Mouse (Mus musculus) adrenal gland, postnatal 36 days (tissue): ENCODE measurements around the gene Bag6. TPM values are rescaled to one million over a fixed set of nuclear protein-coding genes. Genes with fewer than 3 reads are reported as not detected.
"Not testable (repeated sequence)": the region's sequence is repeated elsewhere in the genome, so short reads cannot be mapped to it uniquely, and the experiment has no call there.

Experiments used
- DNase-seq, 2 experiments: peaks; one replicate each; pipeline ENCODE4 v3.0.0; 2021; ENCODE audit warnings: mixed read lengths in 1 of 2
- total RNA-seq, 2 experiments: library from RNA; stranded (reverse); gene quantifications; 2 replicates each; pipeline ENCODE4 v1.2.3; 2021

The Bag6 gene
- total RNA-seq, 2 experiments from 2014 or later, result 372 to 389 TPM

DNA sequence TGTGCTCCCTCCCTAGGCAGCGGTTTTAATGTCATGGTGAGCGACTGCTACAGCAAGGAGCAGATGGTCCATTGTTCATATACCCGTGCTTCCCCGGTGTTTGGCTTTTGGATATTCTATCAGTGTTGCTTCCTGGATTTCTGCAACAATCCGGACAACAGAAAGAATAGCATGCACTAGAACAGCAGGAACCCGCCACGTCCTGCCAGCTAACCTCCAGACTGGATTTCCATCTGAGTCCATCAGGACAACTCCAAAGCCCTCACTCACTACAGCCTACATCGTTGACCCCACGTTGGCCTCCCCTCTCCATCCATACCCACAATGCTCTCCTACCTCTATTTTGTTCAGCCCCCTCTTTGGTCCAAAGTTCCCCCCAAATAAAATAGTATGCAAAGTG lies 23.2 kb upstream of the Bag6 start:
- no peak for DNase-seq

DNA sequence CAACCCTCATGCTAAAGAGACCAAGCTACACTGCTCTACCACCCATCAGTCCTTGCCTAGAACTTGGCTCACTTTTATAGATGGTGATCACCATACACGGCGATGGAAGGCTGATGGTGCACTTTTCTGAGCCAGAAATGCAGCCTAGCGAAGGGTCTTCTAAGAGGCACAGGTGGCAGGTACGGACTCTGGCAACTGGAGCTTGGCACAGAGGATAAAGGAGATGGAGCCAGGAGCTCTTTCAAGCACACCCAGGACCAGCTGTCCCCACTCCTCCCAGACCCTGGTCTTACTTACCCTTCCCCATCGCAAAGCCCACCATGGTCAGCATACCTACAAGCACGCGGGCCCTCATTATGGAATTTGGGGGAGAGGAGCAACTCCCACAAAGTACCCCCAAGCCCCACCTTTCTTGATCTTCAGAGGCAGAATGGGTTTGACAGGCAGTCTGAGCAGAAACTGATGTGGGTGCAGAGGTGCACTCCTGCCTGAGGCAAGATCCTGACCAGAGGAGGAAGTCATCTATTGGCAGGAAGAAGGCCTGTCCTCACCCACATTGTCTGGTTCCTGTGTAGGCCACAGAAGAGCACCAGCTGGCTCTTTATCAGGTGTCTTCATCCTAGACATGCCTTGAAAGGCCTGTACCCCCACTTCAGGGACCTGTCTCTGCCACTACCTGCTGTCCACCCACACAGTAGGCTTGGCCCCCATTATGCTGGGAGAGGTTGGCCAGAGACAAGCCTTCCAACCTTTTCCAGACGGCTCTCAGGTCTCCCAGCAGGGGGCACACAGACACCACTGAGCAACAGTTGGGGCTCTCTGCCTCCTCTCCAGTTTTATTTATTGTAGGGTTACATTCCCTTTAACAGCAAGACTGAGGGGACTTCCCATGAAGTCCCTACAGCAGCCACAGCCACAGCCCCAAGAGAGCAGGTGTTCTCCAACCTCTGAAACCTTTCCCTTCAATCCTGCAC lies 19.6 kb upstream of the Bag6 start, which contains the start of gene Ly6g5b:
Ly6g5b (minus strand) TSS at position 383 of the 974 bp plus-strand sequence.
- peak; percentile 18 to 61 for DNase-seq

DNA sequence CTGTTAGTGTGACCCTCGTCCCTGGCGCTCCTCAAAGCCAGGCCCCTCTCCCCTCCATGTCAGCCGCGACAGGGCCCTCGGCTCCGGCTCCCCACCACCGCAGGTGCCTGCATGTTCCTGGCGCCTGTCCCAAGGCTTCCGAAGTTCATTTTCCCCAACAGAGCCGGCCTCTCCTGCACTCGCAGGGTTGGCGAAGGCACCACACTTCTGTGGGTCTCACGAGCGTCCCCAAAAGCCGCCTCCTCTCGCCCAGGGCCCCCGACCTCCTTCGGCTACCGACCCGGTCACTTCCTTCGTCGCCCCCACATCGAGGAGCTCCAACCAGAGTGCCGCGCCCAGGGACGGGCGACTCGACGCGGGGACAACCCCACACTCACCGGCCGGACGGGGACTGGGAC lies 14.2 kb upstream of the Bag6 start:
- DNase-seq, result peak; percentile 58 to 75

DNA sequence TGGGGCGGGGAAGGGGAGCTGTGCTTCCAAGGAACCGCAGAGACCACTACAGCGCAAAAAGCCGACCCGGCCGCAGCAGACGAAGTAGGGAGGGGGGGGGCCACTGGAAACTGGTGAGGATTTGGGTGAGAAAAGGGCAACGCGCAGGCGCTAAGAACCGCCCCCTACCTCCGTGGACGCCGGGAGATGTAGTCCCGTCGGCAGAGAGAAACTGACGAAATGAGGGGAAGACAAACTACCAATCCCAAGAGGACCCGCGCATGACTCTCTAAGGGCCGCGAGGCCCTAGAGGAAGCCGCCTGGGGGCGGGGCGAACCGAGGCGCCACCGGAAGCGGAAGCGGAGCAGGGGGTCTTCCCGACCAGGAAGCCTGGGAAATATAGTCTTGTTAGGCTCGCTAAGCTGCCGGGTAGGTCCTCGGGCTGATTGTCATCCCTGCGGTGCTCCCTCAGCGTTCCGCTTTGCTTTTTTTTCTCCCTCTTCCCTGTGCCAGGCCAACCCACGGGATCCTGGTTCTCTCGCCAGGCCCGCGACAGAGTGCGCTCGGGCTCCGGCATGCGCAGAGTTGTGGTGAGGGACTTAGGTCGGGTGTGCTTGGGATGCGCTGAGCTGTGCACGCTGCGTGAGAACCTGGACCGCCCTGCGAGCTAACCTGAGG lies 13.7 kb upstream of the Bag6 start, which contains the start of gene Gpank1:
Gpank1 (plus strand) TSS at position 313 of the 657 bp plus-strand sequence.
- DNase-seq, result peak; percentile 99

DNA sequence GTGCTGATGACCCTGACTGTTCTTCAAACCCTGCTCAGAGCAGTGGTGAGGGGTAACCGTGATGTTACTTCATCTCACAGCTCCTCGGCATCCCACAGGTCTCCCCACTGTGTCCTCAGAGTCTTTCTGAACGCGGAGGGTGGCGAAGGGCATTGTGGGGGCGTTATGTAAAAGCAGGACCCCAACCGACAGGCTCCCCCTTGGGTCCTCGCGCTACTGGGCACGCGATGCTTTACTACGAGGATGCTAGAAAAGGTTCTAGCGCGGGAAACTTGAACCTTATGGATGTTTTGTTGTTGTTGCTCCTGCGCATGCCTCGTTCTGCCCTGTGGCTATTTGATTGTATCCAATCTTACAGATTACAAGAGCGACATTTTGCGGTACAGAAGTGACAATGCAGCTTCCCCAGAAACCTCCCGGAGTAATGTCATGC lies 13.1 kb upstream of the Bag6 start, which contains the start of gene Csnk2b:
Csnk2b (minus strand) TSS at position 183 of the 433 bp plus-strand sequence.
- peak; percentile 55 to 71 for DNase-seq

DNA sequence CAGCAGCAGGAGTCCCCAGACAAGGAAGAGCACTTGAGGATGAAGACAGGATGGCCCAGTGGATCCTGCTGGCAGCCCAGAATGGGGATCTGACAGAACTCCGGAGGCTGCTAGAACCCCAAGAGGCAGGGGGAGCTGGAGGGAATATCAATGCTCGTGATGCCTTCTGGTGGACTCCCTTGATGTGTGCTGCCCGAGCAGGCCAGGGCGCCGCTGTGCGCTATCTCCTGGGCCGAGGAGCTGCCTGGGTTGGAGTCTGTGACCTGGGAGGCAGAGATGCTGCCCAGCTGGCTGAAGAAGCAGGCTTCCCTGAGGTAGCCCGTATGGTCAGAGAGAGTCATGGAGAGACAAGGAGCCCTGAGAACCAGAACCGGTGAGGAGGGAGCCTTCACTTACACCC lies 11.7 kb upstream of the Bag6 start:
- DNase-seq, result not testable (repeated sequence)

DNA sequence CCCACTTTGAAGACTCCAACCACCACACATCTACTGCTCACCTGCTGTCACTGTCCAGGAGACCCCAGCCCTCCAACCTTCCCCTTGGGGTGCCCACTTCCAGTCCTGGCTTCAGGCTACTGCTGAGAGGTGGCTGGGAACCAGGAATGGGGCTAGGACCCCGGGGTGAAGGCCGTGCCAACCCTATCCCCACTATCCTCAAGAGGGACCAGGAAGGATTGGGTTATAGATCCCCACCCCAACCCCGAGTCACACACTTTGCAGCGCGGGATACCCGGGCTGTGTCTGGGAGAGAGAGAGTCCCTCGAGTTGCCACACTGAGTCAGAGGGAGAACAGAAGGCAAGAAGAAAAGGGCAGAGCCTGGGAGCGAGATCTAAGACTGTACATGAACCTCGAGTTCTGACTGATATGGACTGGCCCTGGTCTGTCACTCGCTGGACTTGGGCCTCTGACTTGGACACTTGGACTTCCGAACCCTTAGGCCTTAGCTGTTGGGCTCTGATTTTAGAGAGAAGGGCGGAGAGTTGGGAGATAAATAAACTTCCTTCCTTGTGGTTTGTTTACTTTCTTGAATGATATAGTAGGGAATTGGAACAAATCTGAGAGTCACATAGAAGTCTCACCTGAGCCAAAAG lies 10.6 kb upstream of the Bag6 start:
- DNase-seq, result not testable (repeated sequence)

DNA sequence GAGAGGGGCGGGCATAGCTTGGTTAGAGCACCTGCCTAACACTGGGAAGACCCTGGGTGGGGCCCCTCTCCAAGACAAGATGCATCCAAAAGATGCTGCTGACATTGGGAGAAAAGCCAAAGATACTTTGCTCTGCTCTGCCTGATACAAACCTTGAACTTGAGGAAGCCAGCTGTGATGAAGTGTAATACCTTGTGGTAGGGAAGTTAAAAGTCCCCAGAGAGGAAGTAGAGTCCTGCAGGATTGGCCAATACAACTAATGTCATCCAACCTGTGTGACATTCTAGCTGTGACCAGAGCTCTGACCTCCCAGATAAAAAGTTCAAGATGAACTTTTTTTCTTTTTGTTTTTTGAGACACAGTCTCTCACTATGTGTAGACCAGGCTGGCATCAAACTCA lies 9.9 kb upstream of the Bag6 start:
- DNase-seq, result no peak

DNA sequence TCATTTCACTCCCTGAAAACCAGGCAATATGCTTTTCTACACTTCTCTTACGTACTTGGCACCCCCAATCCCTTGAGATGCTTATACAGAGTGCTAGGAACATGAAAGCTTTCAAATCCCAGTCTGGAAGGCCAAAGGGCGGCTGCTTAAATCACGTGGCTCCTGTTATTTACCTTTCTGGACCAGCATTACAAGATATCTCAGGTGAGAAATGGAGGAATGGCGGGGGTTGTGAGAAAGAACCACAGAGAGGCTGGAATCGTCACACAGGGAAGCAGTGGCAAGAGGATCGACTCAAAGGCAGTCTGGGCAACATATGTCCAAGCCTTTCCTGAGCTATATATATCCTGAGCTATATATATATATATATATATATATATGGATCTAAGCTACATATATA lies 9.4 kb upstream of the Bag6 start:
- DNase-seq, result no peak

DNA sequence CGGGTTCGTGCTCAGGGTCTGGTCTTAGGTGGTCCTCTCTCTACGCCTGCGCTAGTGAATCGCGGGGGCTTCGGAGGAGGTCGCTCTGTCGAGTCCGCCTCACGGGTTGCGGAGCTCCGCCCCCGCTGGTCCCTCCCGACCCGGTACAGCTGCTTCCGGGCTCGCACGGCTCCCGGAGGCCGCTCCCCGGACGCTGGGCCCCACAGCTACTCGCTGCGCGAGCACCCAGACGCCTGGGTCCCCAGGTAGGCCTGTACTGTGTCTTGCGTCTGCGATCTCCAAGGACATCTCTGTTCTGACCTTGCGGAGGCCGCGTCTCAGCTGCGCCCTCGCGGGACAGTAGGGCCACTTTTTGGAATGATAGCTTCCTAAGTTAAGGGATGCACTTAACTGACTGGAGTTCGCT lies 8.8 kb upstream of the Bag6 start, which contains the start of gene D17H6S53E:
D17H6S53E (plus strand) TSS at position 168 of the 406 bp plus-strand sequence.
- DNase-seq, result peak; percentile 83 to 91

DNA sequence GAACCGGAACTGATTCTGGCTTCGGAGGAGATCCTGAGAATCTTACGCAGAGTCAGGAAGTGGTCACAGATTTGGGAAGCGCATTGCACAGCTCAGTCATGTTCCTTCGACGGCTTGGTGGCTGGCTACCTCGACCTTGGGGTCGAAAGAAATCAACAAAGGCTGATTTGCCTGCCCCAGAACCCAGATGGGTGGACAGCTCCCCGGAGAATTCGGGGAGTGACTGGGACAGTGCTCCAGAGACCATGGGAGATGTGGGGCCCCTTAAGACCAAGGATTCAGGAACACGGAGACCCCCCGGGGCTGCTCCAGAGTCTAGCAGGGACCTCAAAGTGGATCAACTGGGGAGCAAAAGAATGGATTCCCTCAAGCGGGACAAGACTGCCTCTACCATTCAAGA lies 8.0 kb upstream of the Bag6 start:
- no peak for DNase-seq

DNA sequence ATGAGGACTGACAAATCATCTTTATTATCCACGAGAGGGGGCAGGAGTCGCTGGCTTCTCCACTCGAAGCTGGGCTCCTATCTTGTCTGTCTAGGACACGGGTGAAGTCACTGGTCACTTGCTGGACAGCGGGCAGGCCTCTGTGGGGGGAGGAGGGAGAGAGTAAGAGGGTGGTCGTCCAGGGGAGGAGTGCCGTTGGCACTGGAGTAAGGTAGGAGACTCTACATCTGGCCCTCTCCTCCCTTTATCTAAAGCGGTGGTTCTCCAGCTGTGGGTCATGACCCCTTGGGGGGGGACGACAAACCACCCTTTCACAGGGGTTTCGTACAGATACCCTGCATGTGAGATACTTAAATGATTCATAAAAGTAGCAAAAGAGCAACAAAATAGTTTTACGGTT lies 6.0 kb upstream of the Bag6 start:
- no peak for DNase-seq

DNA sequence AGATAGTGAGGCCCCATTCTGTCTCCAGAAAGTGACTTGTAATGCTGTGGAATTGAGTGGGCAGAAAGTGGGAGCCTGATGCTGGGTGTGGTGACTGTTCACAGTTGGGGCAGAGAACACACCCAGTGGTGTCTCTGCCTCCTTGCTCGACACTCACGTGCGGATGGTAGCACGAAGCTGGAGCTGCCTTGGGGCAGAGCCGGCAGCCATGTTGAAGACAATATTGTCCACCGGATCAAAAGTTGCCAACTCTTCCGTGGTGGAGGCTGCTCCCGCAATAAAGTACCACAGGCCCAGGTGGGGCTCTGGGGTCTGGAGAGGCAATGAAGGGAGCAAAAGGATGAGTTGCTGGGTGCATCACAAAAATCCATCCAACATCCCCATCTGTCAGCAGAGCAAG lies 3.9 kb upstream of the Bag6 start:
- DNase-seq, result no peak

DNA sequence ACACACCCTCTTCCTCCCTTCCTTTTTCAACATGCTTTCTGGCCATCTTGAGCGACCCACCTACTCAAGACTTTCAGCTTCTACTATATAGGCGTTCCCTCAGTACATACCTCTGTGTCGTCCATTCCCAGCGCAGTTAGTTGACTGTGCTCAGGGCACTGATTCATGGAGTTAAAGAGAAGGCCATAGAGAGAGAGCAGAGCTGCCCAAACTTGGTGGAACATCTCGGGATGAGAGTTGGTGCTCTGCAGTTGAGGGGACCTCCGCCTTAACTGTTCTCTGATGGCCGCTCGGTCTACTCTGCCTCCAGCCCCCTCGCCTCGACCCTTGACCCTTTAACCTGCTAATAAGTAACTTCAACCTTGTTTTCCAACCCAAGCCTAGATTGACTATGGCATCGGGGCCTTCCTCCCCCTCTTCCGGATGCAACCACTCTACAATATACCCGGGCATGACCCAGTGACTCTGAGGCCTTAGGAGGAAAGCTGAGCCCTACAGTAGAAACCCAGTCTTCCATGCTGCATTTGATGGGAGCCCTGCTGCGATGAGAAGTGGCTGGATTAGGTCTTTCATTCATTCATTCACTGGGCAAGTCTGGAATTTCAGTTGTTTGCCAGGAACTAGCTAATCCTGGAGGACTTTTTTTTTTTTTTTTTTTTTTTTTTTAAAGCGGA lies 3.3 kb upstream of the Bag6 start, which contains the start of gene Apom:
Apom (minus strand) TSS at position 551 of the 674 bp plus-strand sequence.
- DNase-seq, result no peak

DNA sequence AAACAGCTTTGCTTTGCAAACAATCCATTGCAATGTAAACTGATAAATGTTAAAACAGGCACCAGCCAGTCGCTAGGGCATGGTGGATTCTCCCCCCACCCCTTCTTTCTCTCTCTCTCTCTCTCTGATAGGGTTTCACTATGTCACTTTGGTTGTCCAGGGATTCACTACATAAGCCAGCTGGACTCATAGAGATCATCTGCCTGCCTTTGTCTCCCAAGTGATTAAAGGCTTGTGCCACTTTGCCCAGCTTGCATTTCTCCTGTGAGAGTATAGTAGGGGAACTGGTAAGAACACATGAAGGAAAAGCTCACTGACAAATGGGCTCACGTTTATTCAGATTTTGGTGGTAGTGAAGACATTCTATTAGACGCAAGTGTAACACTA lies 2.8 kb upstream of the Bag6 start:
- no peak for DNase-seq

DNA sequence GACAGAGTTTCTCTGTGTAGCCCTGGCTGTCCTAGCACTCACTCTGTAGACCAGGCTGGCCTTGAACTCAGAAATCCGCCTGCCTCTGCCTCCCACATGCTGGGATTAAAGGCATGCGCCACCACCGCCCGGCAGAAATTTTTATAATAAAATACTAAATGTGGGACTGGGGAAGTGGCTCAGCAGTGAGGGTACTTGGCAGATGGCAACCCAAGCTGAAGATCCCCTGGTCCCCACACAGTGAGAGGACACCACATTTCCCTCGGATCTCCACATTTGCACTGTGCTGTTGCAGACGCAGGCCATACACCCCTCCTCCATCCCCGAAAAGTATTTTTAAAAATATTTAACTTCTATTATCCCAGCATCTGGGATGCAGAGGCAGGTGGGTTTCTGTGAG lies 1.5 kb upstream of the Bag6 start:
- DNase-seq, result no peak

DNA sequence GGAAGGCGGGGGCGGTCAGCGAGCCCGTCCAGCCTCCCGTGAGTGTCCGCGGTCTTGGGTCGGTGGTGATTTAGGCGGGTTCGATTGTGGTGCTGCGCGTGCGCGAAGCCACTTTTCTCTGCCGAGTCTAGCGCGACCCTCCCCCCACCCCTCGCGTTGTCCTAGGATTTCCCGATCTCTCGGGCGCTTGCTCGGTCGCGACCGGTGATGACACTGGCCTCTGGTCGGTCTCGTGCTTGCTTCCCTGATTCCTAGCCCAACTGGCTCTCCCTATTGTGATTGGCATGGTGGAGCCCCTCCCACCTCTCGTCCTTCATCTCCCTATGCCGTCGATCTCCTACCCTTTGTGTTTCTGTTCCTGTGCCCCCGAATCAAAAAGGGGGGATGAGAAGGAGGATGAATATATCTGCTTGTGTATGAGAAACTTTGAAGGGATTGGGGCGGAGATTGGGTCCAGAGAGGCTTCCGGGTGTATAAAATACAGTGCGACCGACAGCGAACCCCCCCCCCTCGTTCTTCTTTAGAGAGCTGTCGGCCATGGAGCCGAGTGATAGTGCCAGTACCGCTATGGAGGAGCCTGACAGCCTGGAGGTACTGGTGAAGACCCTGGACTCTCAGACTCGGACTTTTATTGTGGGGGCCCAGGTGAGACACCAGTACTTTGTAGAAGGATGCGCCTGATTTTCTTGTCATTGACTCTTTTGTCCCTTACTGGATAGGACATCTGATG lies 778 bp downstream of the Bag6 start:
- DNase-seq, result no peak

DNA sequence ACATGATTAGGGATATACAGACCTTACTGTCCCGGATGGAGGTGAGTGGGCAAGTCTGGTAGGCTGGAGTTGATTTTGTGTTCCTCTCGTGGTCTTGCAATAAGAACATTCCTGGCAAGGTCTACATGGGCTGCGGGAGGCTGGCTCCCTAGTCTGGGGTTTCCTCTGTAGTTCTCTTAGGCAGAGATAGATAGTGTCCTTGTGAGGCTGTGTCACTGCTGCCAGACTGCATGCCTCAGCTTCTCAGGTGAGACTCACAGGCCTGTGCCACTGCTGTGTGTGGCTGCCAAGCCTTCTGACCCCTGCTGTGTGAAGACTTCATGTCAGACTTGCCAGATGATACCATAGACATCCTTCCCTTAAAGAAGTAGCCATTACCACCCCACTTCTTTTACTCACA lies 4.3 kb downstream of the Bag6 start:
- peak; percentile 48 to 50 for DNase-seq

DNA sequence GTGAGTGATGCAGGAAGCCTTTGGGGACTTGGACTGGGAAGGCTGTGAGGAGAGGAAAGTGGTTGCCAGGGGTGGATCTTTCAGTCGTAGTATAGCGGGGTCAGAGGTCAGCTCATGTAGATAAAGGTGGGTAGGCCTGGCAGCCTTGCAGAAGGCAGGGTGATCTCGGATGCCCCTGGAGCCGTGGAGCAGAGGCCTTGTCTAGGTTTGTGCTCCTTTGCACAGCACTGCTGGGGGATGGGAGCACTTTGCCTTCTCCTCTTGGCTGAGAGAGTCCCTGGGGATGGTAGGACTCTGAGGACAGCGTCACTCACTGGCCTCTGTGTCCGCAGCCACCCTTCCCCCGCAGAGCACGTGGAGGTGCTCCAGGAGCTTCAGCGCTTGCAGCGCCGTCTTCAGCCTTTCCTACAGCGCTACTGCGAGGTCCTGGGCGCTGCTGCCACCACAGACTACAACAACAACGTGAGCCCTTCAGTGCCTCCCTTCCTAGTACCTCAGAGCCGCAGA lies 5.6 kb downstream of the Bag6 start:
- peak; percentile 47 to 67 for DNase-seq

DNA sequence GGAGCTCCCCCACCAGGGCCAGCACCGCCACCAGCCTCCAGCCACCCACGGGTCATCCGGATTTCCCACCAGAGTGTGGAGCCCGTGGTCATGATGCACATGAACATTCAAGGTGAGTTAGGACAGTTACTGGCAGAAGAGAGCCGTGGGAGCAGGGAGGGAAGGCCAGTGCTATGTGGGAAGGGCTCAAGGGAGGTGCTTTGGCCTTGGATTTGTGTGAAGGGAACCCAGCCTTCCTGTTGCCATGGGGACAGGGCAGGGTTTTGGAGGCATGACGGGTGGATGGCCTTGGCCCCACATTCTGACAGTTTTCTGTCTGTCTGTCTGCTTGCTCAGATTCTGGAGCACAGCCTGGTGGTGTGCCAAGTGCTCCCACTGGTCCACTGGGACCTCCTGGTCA lies 7.0 kb downstream of the Bag6 start:
- DNase-seq, result peak; percentile 91 to 92

DNA sequence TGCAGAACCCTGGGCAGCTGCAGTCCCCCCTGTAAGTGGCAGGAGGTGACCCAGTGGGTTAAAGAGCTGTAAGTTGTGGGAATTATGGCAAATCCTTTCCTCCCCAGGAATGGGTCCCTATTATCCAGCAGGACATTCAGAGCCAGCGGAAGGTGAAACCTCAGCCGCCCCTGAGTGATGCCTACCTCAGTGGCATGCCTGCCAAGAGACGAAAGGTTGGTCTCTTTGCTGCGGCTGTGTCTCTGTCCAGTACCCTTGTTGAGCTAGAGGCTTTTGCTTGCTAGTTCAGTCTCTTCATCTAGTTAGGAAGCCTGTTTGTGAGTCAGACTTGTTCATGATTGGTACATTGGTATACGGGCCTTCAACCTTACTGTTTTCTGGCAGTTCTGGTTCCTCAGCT lies 11.2 kb downstream of the Bag6 start:
- DNase-seq, result no peak
